Mouse (Mus musculus) forebrain, postnatal 0 days (tissue): ENCODE measurements around the gene Mast4. TPM values are rescaled to one million over a fixed set of nuclear protein-coding genes. Genes with fewer than 3 reads are reported as not detected.

Experiments used
- ATAC-seq: fragments of 200-750 bp; cut with Nextera tagmentation; 2 replicates; pipeline ENCODE4 v1.8.0; 2017; ENCODE audit warnings: mild to moderate bottlenecking, moderate library complexity
- DNase-seq: peaks from one replicate; pipeline ENCODE4 v3.0.0-alpha.2; 2015
- H3K27ac ChIP-seq: fragments of 300-500 bp; sonication (generic); 2 replicates; pipeline ENCODE4 v1.5.1; 2014; ENCODE audit warnings: low read depth, mild to moderate bottlenecking, antibody characterized with exemption, low read length, moderate library complexity, mixed read lengths
- H3K27me3 ChIP-seq: fragments of 300-500 bp; sonication (generic); 2 replicates; pipeline ENCODE4 v1.6.1; 2014; ENCODE audit warnings: mild to moderate bottlenecking, low read length, mixed read lengths; ENCODE audit not compliant: insufficient read depth
- H3K36me3 ChIP-seq: fragments of 300-500 bp; sonication (generic); 2 replicates; pipeline ENCODE4 v1.6.1; 2014; ENCODE audit warnings: mild to moderate bottlenecking, moderate library complexity; ENCODE audit not compliant: insufficient read depth
- H3K4me1 ChIP-seq: fragments of 300-500 bp; sonication (generic); 2 replicates; pipeline ENCODE4 v1.6.1; 2014; ENCODE audit warnings: antibody characterized with exemption; ENCODE audit not compliant: insufficient read depth
- H3K4me2 ChIP-seq: fragments of 300-500 bp; sonication (generic); 2 replicates; pipeline ENCODE4 v1.6.1; 2014; ENCODE audit warnings: low read depth, mild to moderate bottlenecking, moderate library complexity
- H3K4me3 ChIP-seq: fragments of 300-500 bp; sonication (generic); 2 replicates; pipeline ENCODE4 v1.5.1; 2014; ENCODE audit warnings: low read depth, low read length, mixed read lengths
- H3K9ac ChIP-seq: fragments of 300-500 bp; sonication (generic); 2 replicates; pipeline ENCODE4 v1.6.1; 2014; ENCODE audit warnings: mild to moderate bottlenecking
- H3K9me3 ChIP-seq: fragments of 300-500 bp; sonication (generic); 2 replicates; pipeline ENCODE4 v1.6.1; 2016; ENCODE audit warnings: low read length
- CTCF ChIP-seq: sonication (generic); IDR thresholded peaks from 2 replicates; pipeline ENCODE4 v1.5.1; 2016; ENCODE audit warnings: antibody characterized with exemption, control low read depth, low read depth
- WGBS: fragments of 180-500 bp; shearing (Covaris S2); extraction: QIAGEN DNeasy Blood & Tissue Kit; methylation state at CpG from one replicate; pipeline ENCODE4 v1.1.7; 2014; 5-methylcytosine and 5-hydroxymethylcytosine counted together
- polyA plus RNA-seq: library from polyadenylated mRNA; unstranded; fragments of >200 nt; fragmentation: Nextera tagmentation; extraction: Ambion mirVana; gene quantifications from 2 replicates; pipeline ENCODE4 v1.2.1, GENCODE M21; 2015
- total RNA-seq: library from RNA; depleted of rRNA; stranded (reverse); fragments of >200 nt; gene quantifications from 2 replicates; pipeline ENCODE4 v1.2.3, GENCODE M21; 2014

Gene Mast4
- total and polyA plus RNA-seq, 2 experiments from 2014 or later = 17.2 to 40.1 TPM

GRCm38 (mm10) chr13:102746803-102747561 lies 587.3 kb downstream of the Mast4 start:
- Histone ChIP-seq H3K27me3 (no peaks in the 10 kb centered on the region), H3K4me1 (0 out of 2 replicates have a peak, but pooled peaks cover 4% of the 10 kb centered on the region), H3K4me3 (no peak overlapping the region), H3K4me2 (no peak overlapping the region), H3K9me3 (no peaks in the 10 kb centered on the region), H3K27ac (no peak overlapping the region), H3K36me3 (no peaks in the 10 kb centered on the region; the same call in 1 of the 2 replicates), H3K9ac (no peak overlapping the region)
- DNase-seq (no peak), ATAC-seq (no peak)
- 74% methylated on average over 17 of the region's 17 CpGs for WGBS
- TF ChIP-seq CTCF = no peak

- WGBS = 87% methylated on average over 9 of the region's 9 CpGs
- Histone ChIP-seq H3K4me3 (no peak overlapping the region), H3K27me3 (no peaks in the 10 kb centered on the region), H3K9me3 (no peaks in the 10 kb centered on the region), H3K36me3 (no peaks in the 10 kb centered on the region; the same call in 1 of the 2 replicates), H3K9ac (no peak overlapping the region), H3K4me1 (0 out of 2 replicates have a peak, but pooled peaks cover 4% of the 10 kb centered on the region), H3K4me2 (no peak overlapping the region), H3K27ac (no peak overlapping the region)
- DNase-seq = no peak
- TF ChIP-seq CTCF = no peak; the same call in 1 of the 2 replicates
- ATAC-seq = no peak
Measured at GRCm38 (mm10) chr13:102745626-102746342, 588.5 kb downstream of the Mast4 start.

DNA sequence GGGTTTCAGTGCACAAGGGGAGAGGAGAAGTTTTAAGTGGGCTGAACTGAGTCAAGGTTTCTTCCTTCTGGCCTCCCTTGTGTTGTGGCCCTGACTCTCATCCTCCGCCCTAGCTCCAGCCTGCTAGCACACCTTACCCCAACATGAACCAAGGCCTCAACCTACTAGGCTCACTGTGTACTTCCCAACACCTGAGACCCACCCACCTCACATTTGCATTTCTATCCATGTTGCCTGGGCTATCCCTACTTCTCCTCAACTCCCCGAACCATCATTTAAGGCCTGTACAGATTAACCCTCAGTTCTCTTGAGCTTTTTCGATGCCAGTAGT lies 589.1 kb downstream of the Mast4 start:
- Histone ChIP-seq H3K9me3 (no peaks in the 10 kb centered on the region), H3K4me1 (0 out of 2 replicates have a peak, but pooled peaks cover 4% of the 10 kb centered on the region), H3K4me3 (no peak overlapping the region), H3K36me3 (no peaks in the 10 kb centered on the region; the same call in 1 of the 2 replicates), H3K27me3 (no peaks in the 10 kb centered on the region), H3K4me2 (no peak overlapping the region), H3K9ac (no peak overlapping the region), H3K27ac (no peak overlapping the region)
- DNase-seq (no peak), ATAC-seq (no peak)
- no peak for TF ChIP-seq CTCF
- WGBS = 94% methylated on average over 3 of the region's 3 CpGs

DNA sequence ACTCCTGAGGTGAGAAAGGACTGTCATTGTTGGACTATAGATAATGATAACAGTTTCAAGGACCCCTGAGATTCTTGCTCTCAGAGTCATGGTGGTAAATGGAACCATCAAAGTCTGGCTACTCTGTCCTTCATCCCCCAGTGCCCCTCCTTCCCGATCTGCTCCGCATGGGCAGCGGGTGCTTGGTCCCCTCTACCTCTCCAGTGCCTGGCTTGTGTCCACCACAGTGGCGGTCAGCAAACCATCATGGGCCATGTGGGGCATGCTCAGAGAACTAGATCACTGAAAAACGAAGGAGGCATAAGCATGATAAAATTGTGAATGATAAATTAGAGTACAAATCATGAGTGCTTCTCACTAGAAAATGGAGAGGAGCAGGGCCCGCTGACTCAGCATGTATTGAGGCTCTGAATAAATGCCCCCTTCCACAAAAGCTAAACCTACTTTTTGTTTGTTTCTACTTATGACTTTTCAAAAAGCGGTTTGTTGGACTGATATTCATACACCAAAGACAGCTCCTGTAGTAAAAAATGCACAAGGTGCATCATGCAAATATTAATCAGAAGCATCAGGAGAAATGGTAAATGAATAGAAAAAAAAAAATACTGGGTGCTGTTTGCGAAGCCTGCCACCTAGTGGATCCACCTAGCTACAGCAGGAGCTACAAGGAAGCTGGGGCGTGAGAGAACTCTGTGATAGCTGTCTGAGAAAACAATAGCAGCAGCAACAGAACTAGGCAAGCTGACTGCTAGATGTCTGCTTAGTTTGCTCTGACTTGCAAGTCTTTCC lies 589.6 kb downstream of the Mast4 start:
- no peak for ATAC-seq
- Histone ChIP-seq H3K36me3 (peaks cover 4% of the 10 kb centered on the region; the same call in 1 of the 2 replicates), H3K9me3 (no peaks in the 10 kb centered on the region), H3K4me1 (0 out of 2 replicates have a peak, but pooled peaks cover 4% of the 10 kb centered on the region), H3K4me3 (no peak overlapping the region), H3K4me2 (no peak overlapping the region), H3K9ac (no peak overlapping the region), H3K27me3 (no peaks in the 10 kb centered on the region), H3K27ac (no peak overlapping the region)
- TF ChIP-seq CTCF = peak; percentile 80
- DNase-seq = peak; percentile 63
- 62% methylated on average over 9 of the region's 9 CpGs for WGBS

- Histone ChIP-seq H3K36me3 (peaks cover 45% of the 10 kb centered on the region), H3K9ac (no peak overlapping the region), H3K27ac (no peak overlapping the region), H3K4me2 (no peak overlapping the region), H3K4me1 (0 out of 2 replicates have a peak, but pooled peaks cover 4% of the 10 kb centered on the region), H3K9me3 (no peaks in the 10 kb centered on the region), H3K27me3 (no peaks in the 10 kb centered on the region), H3K4me3 (no peak overlapping the region)
- WGBS = 94% methylated on average over 13 of the region's 13 CpGs
- no peak for ATAC-seq
- no peak for TF ChIP-seq CTCF
- no peak for DNase-seq
Measured at GRCm38 (mm10) chr13:102739720-102740535, 594.4 kb downstream of the Mast4 start.

GRCm38 (mm10) chr13:102737811-102738210 lies 596.5 kb downstream of the Mast4 start:
- H3K4me1 ChIP-seq = 0 out of 2 replicates have a peak, but pooled peaks cover 2% of the 10 kb centered on the region
- no peak for ATAC-seq
- no peak for DNase-seq
- H3K36me3 ChIP-seq = peaks cover 48% of the 10 kb centered on the region
- H3K4me2 ChIP-seq = no peak overlapping the region
- no peak overlapping the region for H3K27ac ChIP-seq
- TF ChIP-seq CTCF = no peak
- no peak overlapping the region for H3K4me3 ChIP-seq
- no peaks in the 10 kb centered on the region for H3K9me3 ChIP-seq
- 95% methylated on average over 7 of the region's 7 CpGs for WGBS
- H3K27me3 ChIP-seq = no peaks in the 10 kb centered on the region
- no peak overlapping the region for H3K9ac ChIP-seq
